Mouse (Mus musculus) cerebellum, adult 2 months (tissue): ENCODE data around the gene Zdhhc3. TPM values are rescaled to one million over a fixed set of nuclear protein-coding genes. Genes with fewer than 3 reads are reported as not detected.

Experiments
- DNase-seq, 2 experiments: peaks; one replicate each; pipeline ENCODE4 v3.0.0; 2021
- H3K27ac ChIP-seq: fragments of 200-500 bp; 2 replicates; pipeline ENCODE4 v1.5.1; 2012; ENCODE audit warnings: low read length, control low read depth, inconsistent platforms; ENCODE audit not compliant: insufficient read depth
- H3K27me3 ChIP-seq: fragments of 200-500 bp; 2 replicates; pipeline ENCODE4 v1.6.1; 2012; ENCODE audit warnings: inconsistent platforms, mild to moderate bottlenecking, low read length, moderate library complexity; ENCODE audit not compliant: control insufficient read depth, insufficient read depth
- H3K4me1 ChIP-seq: fragments of 200-500 bp; 2 replicates; pipeline ENCODE4 v1.6.1; 2011; ENCODE audit warnings: low read length; ENCODE audit not compliant: control insufficient read depth, insufficient read depth
- H3K4me3 ChIP-seq: fragments of 200-500 bp; replicated peaks from 2 replicates; pipeline ENCODE3; 2011; ENCODE audit warnings: mild to moderate bottlenecking, low read depth, low read length, control low read depth; ENCODE audit not compliant: insufficient read depth
- CTCF ChIP-seq: fragments of 200-500 bp; IDR thresholded peaks from 2 replicates; pipeline ENCODE4 v1.5.1; 2011; ENCODE audit warnings: low read depth, mild to moderate bottlenecking, control low read depth, low read length, moderate library complexity, borderline replicate concordance; ENCODE audit not compliant: insufficient read depth
- POLR2A ChIP-seq: fragments of 200-500 bp; IDR thresholded peaks from 2 replicates; pipeline ENCODE4 v1.6.1; 2011; ENCODE audit warnings: low read length, control low read depth, borderline replicate concordance; ENCODE audit not compliant: insufficient read depth
- WGBS: fragments of 180-500 bp; shearing (Covaris S2); methylation state at CpG from one replicate; pipeline ENCODE4 v1.1.7; 2018; 5-methylcytosine and 5-hydroxymethylcytosine counted together
- polyA plus RNA-seq: library from polyadenylated mRNA; depleted of rRNA; stranded (reverse); fragments of >200 nt; gene quantifications from 2 replicates; pipeline ENCODE4 v1.2.3, GENCODE M21; 2012; rRNA removed

The Zdhhc3 gene
- polyA plus RNA-seq, 1 experiment, result 85.9 TPM

- WGBS, result under 1% methylated on average over 59 of the region's 69 CpGs
- DNase-seq, result peak; percentile 92 to 95
- H3K27ac ChIP-seq, result peak within 1 kb of the TSS; percentile 94
- no peak for TF ChIP-seq CTCF
- TF ChIP-seq POLR2A, result peak; percentile 36
- no peaks in the 10 kb centered on the region for H3K27me3 ChIP-seq
- H3K4me1 ChIP-seq, result no peaks in the 10 kb centered on the region
- peak within 1 kb of the TSS; percentile 100 for H3K4me3 ChIP-seq
These were observed 91.9 kb downstream of the Zdhhc3 start, which contains the start of gene Tmem42 for GRCm38 (mm10) chr9:123020995-123021631. Gene Tmem42 (plus strand): TSS chr9:123021326.

Other genes starting within 250 kb of the Zdhhc3 start
- 158 and 183 TPM in 2 replicates for gene Zfp445, start 247.2 kb downstream of the Zdhhc3 start, polyA plus RNA-seq
- 3.1 and 4.0 TPM in 2 replicates for gene Zkscan7, start 227.5 kb downstream of the Zdhhc3 start, polyA plus RNA-seq
- gene Zfp105, start 190.1 kb downstream of the Zdhhc3 start, polyA plus RNA-seq, result 7.2 and 7.9 TPM in 2 replicates
- 14.2 and 17.1 TPM in 2 replicates for gene 1110059G10Rik, start 162.2 kb downstream of the Zdhhc3 start, polyA plus RNA-seq
- 0.51 and 0.62 TPM in 2 replicates for gene Kif15, start 162.2 kb downstream of the Zdhhc3 start, polyA plus RNA-seq
- 21.2 and 21.3 TPM in 2 replicates for gene Tmem42, start 91.9 kb downstream of the Zdhhc3 start, polyA plus RNA-seq
- gene Tgm4, start 78.5 kb downstream of the Zdhhc3 start, polyA plus RNA-seq, result 0.44 and 0.69 TPM in 2 replicates
- 57.2 and 60.5 TPM in 2 replicates for gene Exosc7, start within 50 bp of the Zdhhc3 start, polyA plus RNA-seq
- 15.4 and 15.7 TPM in 2 replicates for gene Clec3b, start 37.7 kb upstream of the Zdhhc3 start, polyA plus RNA-seq
- gene Cdcp1, start 102.8 kb upstream of the Zdhhc3 start, polyA plus RNA-seq, result 0.05 and 0.06 TPM in 2 replicates
- 12.8 and 14.5 TPM in 2 replicates for gene Tmem158, start 147.6 kb upstream of the Zdhhc3 start, polyA plus RNA-seq